Mouse (Mus musculus) hindbrain, postnatal 0 days (tissue): Measurements from ENCODE around the gene Tdrd7. TPM values are rescaled to one million over a fixed set of nuclear protein-coding genes. Genes with fewer than 3 reads are reported as not detected.

Experiments
- ATAC-seq: fragments of 200-750 bp; cut with Nextera tagmentation; 2 replicates; pipeline ENCODE4 v1.8.0; 2017; ENCODE audit warnings: mild to moderate bottlenecking, moderate TSS enrichment, moderate library complexity
- DNase-seq: peaks from one replicate; pipeline ENCODE4 v3.0.0-alpha.2; 2015; ENCODE audit warnings: low spot score
- H3K27ac ChIP-seq: fragments of 300-500 bp; sonication (generic); 2 replicates; pipeline ENCODE4 v1.5.1; 2014; ENCODE audit warnings: mild to moderate bottlenecking
- H3K27me3 ChIP-seq: fragments of 300-500 bp; sonication (generic); 2 replicates; pipeline ENCODE4 v1.6.1; 2014; ENCODE audit warnings: low read length, mixed read lengths; ENCODE audit not compliant: insufficient read depth
- H3K36me3 ChIP-seq: fragments of 300-500 bp; sonication (generic); 2 replicates; pipeline ENCODE4 v1.6.1; 2014; ENCODE audit warnings: low read length, mixed read lengths; ENCODE audit not compliant: insufficient read depth
- H3K4me1 ChIP-seq: fragments of 300-500 bp; sonication (generic); 2 replicates; pipeline ENCODE4 v1.6.1; 2014; ENCODE audit warnings: antibody characterized with exemption, low read length, mixed read lengths; ENCODE audit not compliant: insufficient read depth
- H3K4me2 ChIP-seq: fragments of 300-500 bp; sonication (generic); 2 replicates; pipeline ENCODE4 v1.6.1; 2014; ENCODE audit warnings: low read depth, mild to moderate bottlenecking, low read length, moderate library complexity, mixed read lengths
- H3K4me3 ChIP-seq: fragments of 300-500 bp; sonication (generic); 2 replicates; pipeline ENCODE4 v1.5.1; 2014; ENCODE audit warnings: low read length
- H3K9ac ChIP-seq: fragments of 300-500 bp; sonication (generic); replicated peaks from 2 replicates; pipeline ENCODE4 v1.6.1; 2014; ENCODE audit warnings: mild to moderate bottlenecking, low read length, moderate library complexity, mixed read lengths
- H3K9me3 ChIP-seq: fragments of 300-500 bp; sonication (generic); 2 replicates; pipeline ENCODE4 v1.6.1; 2016; ENCODE audit warnings: low read length, mixed read lengths
- CTCF ChIP-seq: IDR thresholded peaks from 2 replicates; pipeline ENCODE4 v1.5.1; 2016; ENCODE audit warnings: antibody characterized with exemption, control low read depth, low read depth
- WGBS: fragments of 180-500 bp; shearing (Covaris S2); extraction: QIAGEN DNeasy Blood & Tissue Kit; methylation state at CpG from one replicate; pipeline ENCODE4 v1.1.7; 2014; 5-methylcytosine and 5-hydroxymethylcytosine counted together
- polyA plus RNA-seq: library from polyadenylated mRNA; unstranded; fragments of >200 nt; fragmentation: Nextera tagmentation; extraction: Ambion mirVana; gene quantifications from 2 replicates; pipeline ENCODE4 v1.2.1, GENCODE M21; 2015
- total RNA-seq: library from RNA; depleted of rRNA; stranded (reverse); fragments of >200 nt; gene quantifications from 2 replicates; pipeline ENCODE4 v1.2.3, GENCODE M21; 2014

Gene Tdrd7
- total and polyA plus RNA-seq, 2 experiments from 2014 or later, result 26.1 to 31.3 TPM

- Histone ChIP-seq H3K4me3 (no peak overlapping the region), H3K9ac (no peak overlapping the region), H3K27ac (no peak overlapping the region), H3K4me2 (no peak overlapping the region), H3K27me3 (peaks cover 35% of the 10 kb centered on the region), H3K36me3 (no peaks in the 10 kb centered on the region), H3K4me1 (peaks cover 5% of the 10 kb centered on the region; the same call in 1 of the 2 replicates), H3K9me3 (no peaks in the 10 kb centered on the region)
- DNase-seq (peak; percentile 10), ATAC-seq (0 out of 2 replicates have a peak, but pooled peaks have one; percentile 33)
- WGBS, result 19% methylated on average over 9 of the region's 9 CpGs
- peak; percentile 70 for TF ChIP-seq CTCF
These were observed 75.6 kb downstream of the Tdrd7 start for GRCm38 (mm10) chr4:46040594-46041192.

GRCm38 (mm10) chr4:46041761-46042504 lies 76.8 kb downstream of the Tdrd7 start:
- no peaks in the 10 kb centered on the region for H3K36me3 ChIP-seq
- no peaks in the 10 kb centered on the region for H3K9me3 ChIP-seq
- H3K27ac ChIP-seq, result no peak overlapping the region
- 34% methylated on average over 7 of the region's 7 CpGs for WGBS
- peaks cover 35% of the 10 kb centered on the region for H3K27me3 ChIP-seq
- no peak overlapping the region for H3K4me3 ChIP-seq
- no peak for ATAC-seq
- TF ChIP-seq CTCF, result no peak
- no peak for DNase-seq
- H3K4me2 ChIP-seq, result no peak overlapping the region
- H3K4me1 ChIP-seq, result peaks cover 5% of the 10 kb centered on the region; the same call in 1 of the 2 replicates
- H3K9ac ChIP-seq, result no peak overlapping the region

GRCm38 (mm10) chr4:46042505-46042850 lies 77.3 kb downstream of the Tdrd7 start:
- Histone ChIP-seq H3K36me3 (no peaks in the 10 kb centered on the region), H3K27me3 (peaks cover 33% of the 10 kb centered on the region), H3K9me3 (no peaks in the 10 kb centered on the region), H3K9ac (no peak overlapping the region), H3K4me1 (peaks cover 5% of the 10 kb centered on the region; the same call in 1 of the 2 replicates), H3K27ac (no peak overlapping the region), H3K4me3 (no peak overlapping the region), H3K4me2 (no peak overlapping the region)
- no peak for DNase-seq
- 47% methylated on average over 5 of the region's 5 CpGs for WGBS
- no peak for ATAC-seq
- no peak for TF ChIP-seq CTCF

- no peak for TF ChIP-seq CTCF
- ATAC-seq, result no peak
These were observed 78.2 kb downstream of the Tdrd7 start for GRCm38 (mm10) chr4:46043361-46043760.

GRCm38 (mm10) chr4:46047971-46048370 lies 82.8 kb downstream of the Tdrd7 start:
- H3K4me2 ChIP-seq, result no peak overlapping the region
- H3K36me3 ChIP-seq, result no peaks in the 10 kb centered on the region
- no peak overlapping the region for H3K9ac ChIP-seq
- no peak overlapping the region for H3K4me3 ChIP-seq
- no peaks in the 10 kb centered on the region for H3K27me3 ChIP-seq
- no peaks in the 10 kb centered on the region for H3K9me3 ChIP-seq
- no peaks in the 10 kb centered on the region for H3K4me1 ChIP-seq
- no peak for TF ChIP-seq CTCF
- DNase-seq, result no peak
- WGBS, result 65% methylated on average over 4 of the region's 4 CpGs
- no peak for ATAC-seq
- no peak overlapping the region for H3K27ac ChIP-seq

More at GRCm38 (mm10) chr4:46043361-46043760, 78.2 kb downstream of the Tdrd7 start:
- no peak for DNase-seq
- Histone ChIP-seq H3K4me3 (no peak overlapping the region), H3K9ac (no peak overlapping the region), H3K36me3 (no peaks in the 10 kb centered on the region), H3K27ac (no peak overlapping the region), H3K4me1 (peaks cover 5% of the 10 kb centered on the region; the same call in 1 of the 2 replicates), H3K4me2 (no peak overlapping the region), H3K27me3 (peaks cover 26% of the 10 kb centered on the region), H3K9me3 (no peaks in the 10 kb centered on the region)
- 76% methylated on average over 8 of the region's 8 CpGs for WGBS

GRCm38 (mm10) chr4:46048418-46048817 lies 83.3 kb downstream of the Tdrd7 start:
- DNase-seq (no peak), ATAC-seq (no peak)
- Histone ChIP-seq H3K4me2 (no peak overlapping the region), H3K36me3 (no peaks in the 10 kb centered on the region), H3K27ac (no peak overlapping the region), H3K4me3 (no peak overlapping the region), H3K4me1 (no peaks in the 10 kb centered on the region), H3K9ac (no peak overlapping the region), H3K27me3 (no peaks in the 10 kb centered on the region), H3K9me3 (no peaks in the 10 kb centered on the region)
- WGBS, result 82% methylated on average over 7 of the region's 7 CpGs
- no peak for TF ChIP-seq CTCF
